Mouse (Mus musculus) adrenal gland, adult (tissue): ENCODE data around the gene Tnik.
A peak's percentile ranks its signal among the peaks of the same experiment; 100 is the strongest.

Experiments
- DNase-seq, 2 experiments: peaks; one replicate each; pipeline ENCODE4 v3.0.0; 2022 to 2023; ENCODE audit warnings: low spot score in 1 of 2; ENCODE audit not compliant: inconsistent age in 2 of 2

Gene Tnik

DNA sequence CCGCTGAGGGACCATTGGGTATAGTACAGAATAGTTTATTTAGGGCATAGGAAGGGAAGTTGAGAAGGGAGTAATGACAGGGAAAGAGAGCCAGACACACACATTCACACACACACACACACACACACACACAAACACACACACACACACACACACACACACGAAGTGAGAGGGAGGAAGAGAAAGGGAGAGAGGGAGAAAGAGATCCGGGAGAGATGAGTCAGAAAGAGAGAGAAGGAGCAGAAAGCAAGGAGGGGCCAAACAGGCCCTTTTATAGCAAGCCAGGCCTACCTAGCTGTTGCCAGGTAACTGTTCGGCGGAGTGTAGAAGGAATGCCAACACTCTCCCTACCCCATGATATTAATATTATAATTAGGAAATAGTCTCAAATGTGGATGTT is 324.8 kb downstream of the Tnik start:
- DNase-seq = no peak

DNA sequence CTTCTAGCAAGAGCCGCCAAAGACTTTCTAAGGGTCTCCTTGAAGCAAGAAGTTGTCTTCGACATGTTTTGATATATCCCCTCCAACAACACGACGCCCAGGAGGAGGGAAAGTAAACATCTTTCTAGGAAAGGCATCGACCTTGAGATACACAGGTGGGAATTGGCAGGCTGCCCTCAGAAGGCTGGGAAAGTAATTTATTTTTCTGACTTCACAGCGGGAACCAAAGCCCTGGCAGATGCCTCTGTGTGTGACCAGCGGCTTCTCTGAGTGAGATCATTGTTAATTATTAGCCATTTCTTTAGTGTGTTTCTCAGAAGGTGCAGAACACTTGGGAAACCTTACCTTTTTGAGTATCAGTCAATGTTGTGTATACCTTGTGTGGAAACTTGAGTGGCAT is 328.3 kb downstream of the Tnik start:
- no peak for DNase-seq

- DNase-seq = no peak
Measured at GRCm38 (mm10) chr3:28593922-28594321, 330.9 kb downstream of the Tnik start.

GRCm38 (mm10) chr3:28599476-28599875 is 336.5 kb downstream of the Tnik start:
- DNase-seq = no peak

GRCm38 (mm10) chr3:28606741-28607140 is 343.7 kb downstream of the Tnik start:
- DNase-seq = no peak

DNA sequence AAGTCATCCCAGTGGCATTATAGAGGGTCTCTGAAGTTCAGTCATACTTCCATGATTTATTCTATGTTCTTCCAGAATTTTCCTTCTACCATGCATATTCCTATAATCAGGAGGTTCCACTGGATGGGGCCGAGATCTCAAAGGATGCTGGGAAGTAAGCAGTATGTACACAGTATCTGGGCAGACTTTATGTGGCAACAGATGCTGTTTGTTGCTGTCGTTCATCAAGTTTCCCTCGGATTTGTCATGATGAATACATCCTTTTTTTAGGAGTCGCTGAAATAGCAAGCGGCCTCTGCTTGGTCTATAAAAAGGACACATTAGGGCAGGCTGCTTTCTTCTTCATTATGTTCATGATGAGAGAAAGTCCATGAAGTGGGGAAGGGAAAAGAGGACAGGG is 349.3 kb downstream of the Tnik start:
- no peak for DNase-seq

DNA sequence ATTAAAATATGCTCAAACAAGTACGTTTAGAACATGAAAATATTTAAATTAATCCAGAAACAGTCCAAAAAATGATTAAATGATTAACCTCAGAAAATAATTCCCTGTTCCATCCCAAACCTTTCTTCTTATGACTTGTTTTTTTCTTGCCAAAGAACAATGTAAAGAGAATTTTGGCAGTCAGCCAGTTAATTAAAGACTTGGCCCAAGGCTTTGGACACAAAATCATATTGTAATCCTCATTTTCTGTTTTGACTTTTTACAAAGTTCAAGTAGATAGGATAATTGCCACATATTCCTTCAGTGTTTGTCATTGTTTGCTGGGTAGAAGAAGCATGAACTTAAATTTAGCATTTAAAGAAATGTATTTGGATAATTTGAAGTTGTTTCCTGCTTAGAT is 353.4 kb downstream of the Tnik start:
- DNase-seq = no peak

DNA sequence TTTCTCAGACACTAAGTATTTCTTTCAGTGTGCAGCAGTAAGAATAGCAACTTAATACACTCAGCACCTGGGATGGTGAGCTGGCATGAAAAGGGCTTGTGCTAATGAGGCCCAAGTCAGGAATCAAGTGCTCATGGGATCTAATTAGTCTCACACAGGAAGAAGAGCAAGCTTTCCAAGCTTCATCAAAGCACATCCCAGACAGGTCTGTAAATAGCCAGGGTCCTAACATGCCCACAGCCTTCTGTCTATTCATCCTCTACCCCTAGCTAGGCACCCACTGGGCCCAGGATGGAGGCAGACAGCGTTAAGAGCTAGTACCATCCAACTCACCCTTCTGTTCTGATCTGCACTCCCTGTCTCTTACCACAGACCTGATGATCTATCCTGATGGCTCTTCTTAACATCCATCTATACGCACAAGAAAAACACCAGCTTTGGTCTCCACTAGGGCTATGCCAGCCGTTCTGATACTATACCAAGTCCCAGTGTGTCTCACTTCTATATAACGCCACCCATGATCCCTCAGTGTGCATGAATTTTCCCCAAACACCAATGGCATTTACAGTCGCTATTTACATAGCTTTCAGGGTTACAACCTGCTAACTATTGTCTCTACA is 354.1 kb downstream of the Tnik start:
- no peak for DNase-seq

DNA sequence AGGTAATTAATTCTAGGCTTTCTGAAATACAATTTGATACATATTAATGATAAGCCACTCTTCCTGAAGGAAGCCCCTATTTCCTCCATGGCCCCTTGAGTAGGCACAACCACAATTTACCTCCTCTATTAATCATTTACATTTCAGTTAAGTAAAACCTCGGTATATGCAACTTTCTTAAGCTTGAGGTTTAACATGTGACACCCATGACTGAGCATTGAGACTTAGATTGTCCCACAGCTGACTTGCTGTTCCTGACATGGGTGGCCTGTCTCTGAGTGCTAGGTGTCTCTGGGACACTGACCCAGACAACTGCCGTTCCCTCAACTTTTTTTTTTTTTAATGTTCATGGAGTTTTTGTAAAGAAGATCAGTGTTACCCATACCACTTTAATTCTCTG is 358.8 kb downstream of the Tnik start:
- no peak for DNase-seq

GRCm38 (mm10) chr3:28626816-28627215 is 363.8 kb downstream of the Tnik start:
- DNase-seq = no peak

GRCm38 (mm10) chr3:28636778-28637177 is 373.8 kb downstream of the Tnik start:
- DNase-seq = no peak

DNA sequence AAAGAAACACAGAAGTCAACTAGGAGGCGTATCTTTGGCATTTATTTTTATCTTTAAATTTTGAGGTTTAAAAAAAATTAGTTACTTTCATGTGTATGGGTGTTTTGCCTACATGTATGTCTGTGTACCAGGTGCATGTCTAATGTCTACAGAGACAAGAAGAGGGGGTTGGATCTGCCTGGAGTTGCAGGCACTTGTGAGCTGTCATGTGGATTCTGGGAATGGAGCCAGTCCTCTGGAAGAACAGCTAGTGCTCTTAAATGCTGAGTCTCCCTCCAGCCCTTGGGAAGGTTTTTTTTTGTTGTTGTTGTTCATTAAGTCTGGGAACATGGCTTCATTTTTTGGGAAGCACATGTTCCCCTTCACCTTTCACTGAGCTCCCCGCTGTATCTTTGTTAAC is 375.9 kb downstream of the Tnik start:
- DNase-seq = peak in 1 of 2 experiments; percentile 7

- DNase-seq = no peak
Measured at GRCm38 (mm10) chr3:28643252-28643947, 380.4 kb downstream of the Tnik start.

- no peak for DNase-seq
Measured at GRCm38 (mm10) chr3:28652574-28652973, 389.6 kb downstream of the Tnik start.

- no peak for DNase-seq
Measured at GRCm38 (mm10) chr3:28653043-28653442, 390.0 kb downstream of the Tnik start.

DNA sequence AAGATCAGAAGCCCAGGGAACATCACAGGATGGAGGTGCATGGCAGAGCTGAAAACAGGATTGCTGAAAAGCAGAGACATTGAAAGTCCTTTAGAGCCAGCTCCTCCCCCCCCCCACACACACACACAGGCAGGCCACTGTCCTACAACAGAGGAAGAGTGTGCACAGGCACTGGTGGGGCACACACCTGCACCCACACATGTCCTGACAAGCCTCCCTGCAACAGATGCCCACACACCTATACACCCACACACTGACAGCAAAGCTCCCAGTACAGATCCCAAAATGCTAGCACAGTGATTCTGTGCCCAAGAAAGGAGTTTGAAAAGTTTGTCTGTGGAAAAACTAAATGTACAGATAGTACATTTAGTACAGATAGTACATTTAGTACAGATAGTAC is 391.7 kb downstream of the Tnik start:
- DNase-seq = no peak

- no peak for DNase-seq
Measured at GRCm38 (mm10) chr3:28658349-28658748, 395.3 kb downstream of the Tnik start.

DNA sequence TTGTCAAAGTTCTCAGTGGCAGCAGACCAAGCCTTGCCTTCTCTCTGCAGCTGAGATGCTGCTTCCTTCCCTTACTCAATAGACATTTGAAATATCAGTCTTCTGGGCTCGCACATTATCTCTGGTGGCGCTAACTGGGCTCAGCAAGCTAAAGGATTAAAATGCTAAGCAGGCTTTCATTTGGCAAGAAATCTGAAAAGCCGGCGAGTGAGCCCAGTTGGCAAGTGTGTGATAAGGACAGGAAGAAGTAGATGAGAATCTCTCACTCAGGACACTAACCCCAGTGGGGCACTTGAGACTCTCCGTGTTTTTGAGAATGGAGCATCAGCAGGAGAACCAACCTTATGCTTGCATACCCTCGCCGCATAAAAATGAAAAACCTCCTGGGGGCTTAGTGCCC is 417.8 kb downstream of the Tnik start:
- DNase-seq = no peak

- DNase-seq = no peak
Measured at GRCm38 (mm10) chr3:28681866-28682265, 418.9 kb downstream of the Tnik start.

- DNase-seq = no peak
Measured at GRCm38 (mm10) chr3:28682411-28682810, 419.4 kb downstream of the Tnik start.

DNA sequence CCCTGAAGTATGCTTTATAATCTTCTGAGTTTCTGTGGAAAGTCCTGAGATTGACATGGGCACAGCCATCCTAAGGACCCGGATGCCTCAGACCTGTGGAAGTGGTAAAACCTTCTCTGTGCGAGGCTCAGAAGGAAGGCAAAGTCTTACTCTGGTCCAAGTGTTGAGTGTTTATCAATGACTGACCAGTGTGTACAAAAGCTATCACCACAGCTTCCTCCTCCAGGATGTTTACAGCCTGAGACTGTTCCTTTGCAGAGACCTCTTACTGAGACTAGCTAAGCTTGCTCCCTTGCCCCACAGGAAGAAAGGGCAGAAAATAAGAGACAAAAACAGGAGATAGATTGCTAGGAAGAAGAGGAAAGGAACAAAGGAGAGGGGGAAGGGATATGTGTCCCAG is 422.5 kb downstream of the Tnik start:
- no peak for DNase-seq

DNA sequence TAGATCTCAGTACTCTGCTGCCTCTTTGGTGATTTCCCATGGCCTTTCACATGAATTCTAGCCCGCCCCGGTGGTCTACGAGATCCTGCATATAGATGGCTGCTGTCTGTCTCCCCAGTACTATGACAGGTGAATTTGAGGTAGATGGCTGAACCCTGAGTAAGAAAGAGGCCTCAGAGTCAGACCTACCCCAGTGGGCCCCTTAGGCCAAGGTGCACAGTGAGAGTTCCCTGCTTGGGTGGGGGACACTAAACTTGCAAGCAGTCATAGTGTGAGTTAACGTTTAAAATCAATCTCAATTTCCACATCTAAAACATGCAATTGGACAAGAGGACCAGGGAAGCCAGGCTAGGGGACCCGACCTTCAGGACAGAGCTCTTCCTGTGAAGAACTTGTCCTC is 431.8 kb downstream of the Tnik start:
- DNase-seq = no peak

GRCm38 (mm10) chr3:28695608-28696007 is 432.6 kb downstream of the Tnik start:
- no peak for DNase-seq
